8 mouse cellular contexts compared by ENCODE assay signal in the genomic region with DNA sequence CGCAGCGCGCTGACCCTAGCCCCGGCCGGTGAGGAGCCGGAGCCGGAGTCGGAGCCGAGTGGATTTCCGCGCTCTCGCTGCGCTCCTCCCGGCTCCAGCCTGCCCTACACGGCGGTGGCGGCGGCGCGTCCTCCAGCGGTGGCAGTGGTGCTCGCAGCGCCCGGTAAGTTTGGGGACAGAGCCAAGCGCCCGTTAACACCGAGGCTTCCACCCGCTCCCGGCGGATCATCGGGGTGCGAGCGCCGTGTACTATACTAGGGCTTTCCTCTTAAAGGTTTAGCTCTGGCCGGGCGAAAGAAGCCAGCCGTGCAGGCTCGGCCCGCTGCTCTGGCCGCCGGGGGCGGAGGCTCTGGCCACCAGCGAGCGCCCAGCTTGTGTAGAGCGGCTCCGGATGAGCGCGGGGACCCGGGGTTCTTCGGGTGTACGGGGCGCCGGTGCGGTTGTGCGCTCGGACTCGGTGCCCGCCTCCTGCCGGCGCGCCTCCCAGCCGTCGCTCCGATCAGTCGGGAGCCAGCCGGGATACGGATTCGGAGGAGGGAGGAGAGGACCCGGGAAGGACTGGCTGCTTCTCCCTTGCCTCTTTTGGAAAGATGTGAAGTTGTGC. TPM values are rescaled to one million over a fixed set of nuclear protein-coding genes. Genes with fewer than 3 reads are reported as not detected.
DNase-seq lines count a peak whose midpoint lies in the region; ATAC-seq and TF ChIP-seq lines count a peak whose summit lies in the region.

No protein-coding gene starts in this region.

- DNase-seq in layer of hippocampus, adult 18-20 months (ENCODE audit: low spot score in 2 of 2), result peak; percentile 57 to 66
- no peak for DNase-seq in layer of hippocampus, adult 9-10 months (ENCODE audit: low spot score)
- DNase-seq in adrenal gland, postnatal 36 days, result peak; percentile 83 to 86
- no peak for DNase-seq in forebrain, postnatal 0 days
- DNase-seq in intestine, embryonic 14.5 days (ENCODE audit: low spot score), result no peak
- peak; percentile 79 for DNase-seq in lung, postnatal 14 days
- DNase-seq in urinary bladder, postnatal 10 days (ENCODE audit: low spot score), result no peak

- no peaks in the 10 kb centered on the region for H3K36me3 ChIP-seq in forebrain, postnatal 0 days (ENCODE audit: insufficient read depth)
- no peaks in the 10 kb centered on the region for H3K36me3 ChIP-seq in intestine, embryonic 14.5 days (ENCODE audit: control insufficient read depth, insufficient read depth, low read length)
- H3K36me3 ChIP-seq in small intestine, adult 2 months (ENCODE audit: control insufficient read depth, insufficient read depth, low read length), result no peaks in the 10 kb centered on the region

- no peak for TF ChIP-seq POLR2A in small intestine, adult 2 months (IDR thresholded peaks at IDR 0.05; ENCODE audit: low read depth, low read length)

- H3K4me2 ChIP-seq in forebrain, postnatal 0 days (ENCODE audit: low read depth), result peak overlapping the region; percentile 88
- H3K4me2 ChIP-seq in intestine, embryonic 14.5 days (ENCODE audit: low read length), result peak overlapping the region; percentile 94

- peak overlapping the region; percentile 86 for H3K9ac ChIP-seq in forebrain, postnatal 0 days
- H3K9ac ChIP-seq in intestine, embryonic 14.5 days (ENCODE audit: low read length), result peak overlapping the region; percentile 96

- peak; percentile 36; the same call in 1 of the 2 replicates for ATAC-seq in forebrain, postnatal 0 days
- ATAC-seq in intestine, embryonic 14.5 days (replicated peaks; ENCODE audit: low FRiP score, low TSS enrichment, low read depth), result 0 out of 2 replicates have a peak, but pooled peaks have one; percentile 10

- TF ChIP-seq CTCF in forebrain, postnatal 0 days (IDR thresholded peaks at IDR 0.05; ENCODE audit: low read depth), result peak; percentile 57
- peak; percentile 43; the same call in 1 of the 2 replicates for TF ChIP-seq CTCF in small intestine, adult 2 months (IDR thresholded peaks at IDR 0.05; ENCODE audit: extremely low read depth, insufficient read length, insufficient replicate concordance, low read depth, low read length)

- H3K4me1 ChIP-seq in forebrain, postnatal 0 days (ENCODE audit: insufficient read depth), result peaks cover 23% of the 10 kb centered on the region
- H3K4me1 ChIP-seq in intestine, embryonic 14.5 days (replicated peaks; ENCODE audit: control insufficient read depth, insufficient read depth, low read length), result peaks cover 57% of the 10 kb centered on the region
- peaks cover 38% of the 10 kb centered on the region for H3K4me1 ChIP-seq in small intestine, adult 2 months (ENCODE audit: control insufficient read depth, insufficient read depth, insufficient read length, low read length)

- WGBS in forebrain, postnatal 0 days, result 1% methylated on average over 69 of the region's 69 CpGs
- under 1% methylated on average over 69 of the region's 69 CpGs for WGBS in intestine, embryonic 14.5 days
- WGBS in small intestine, adult 2 months, result under 1% methylated on average over 69 of the region's 69 CpGs

- H3K4me3 ChIP-seq in forebrain, postnatal 0 days (ENCODE audit: low read depth, low read length), result peak overlapping the region; percentile 78
- H3K4me3 ChIP-seq in intestine, embryonic 14.5 days (ENCODE audit: low read depth, low read length), result peak overlapping the region; percentile 94
- peak overlapping the region; percentile 97 for H3K4me3 ChIP-seq in small intestine, adult 2 months (ENCODE audit: low read depth, low read length)

- H3K9me3 ChIP-seq in forebrain, postnatal 0 days (ENCODE audit: low read length), result no peaks in the 10 kb centered on the region
- H3K9me3 ChIP-seq in intestine, embryonic 14.5 days (ENCODE audit: control insufficient read depth, low read length), result no peaks in the 10 kb centered on the region

- H3K27me3 ChIP-seq in forebrain, postnatal 0 days (ENCODE audit: insufficient read depth, low read length), result no peaks in the 10 kb centered on the region
- no peaks in the 10 kb centered on the region for H3K27me3 ChIP-seq in intestine, embryonic 14.5 days (replicated peaks; ENCODE audit: control insufficient read depth, insufficient read depth, low read length)
- no peaks in the 10 kb centered on the region for H3K27me3 ChIP-seq in small intestine, adult 2 months (ENCODE audit: control insufficient read depth, insufficient read depth, low read length)

- H3K27ac ChIP-seq in forebrain, postnatal 0 days (ENCODE audit: low read depth, low read length), result peak overlapping the region; percentile 97
- H3K27ac ChIP-seq in intestine, embryonic 14.5 days (ENCODE audit: low read depth), result peak overlapping the region; percentile 100
- H3K27ac ChIP-seq in small intestine, adult 2 months (ENCODE audit: insufficient read depth, low read depth, low read length), result peak overlapping the region; percentile 98

RNA-seq across cellular contexts. Expression of gene Zmiz1, which starts 0.5 kb away (rescaled TPM):
- total RNA-seq in layer of hippocampus, adult 18-20 months (2021), result 10 to 100 TPM; 86.3 to 88.2 TPM
- 100 to 1,000 TPM in 1 of 2 experiments, 10 to 100 TPM in 1; 98.2 to 143 TPM for total RNA-seq in adrenal gland, postnatal 36 days (2021)
- total RNA-seq in forebrain, postnatal 0 days (2014; rRNA removed), result 48.5 and 75.6 TPM in 2 replicates
- polyA plus RNA-seq in forebrain, postnatal 0 days (2015; fragmentation: Nextera tagmentation; extraction: Ambion mirVana), result 27.7 and 38.0 TPM in 2 replicates
- 37.4 and 39.0 TPM in 2 replicates for polyA plus RNA-seq in intestine, embryonic 14.5 days (2014; fragmentation: Nextera tagmentation; extraction: Ambion mirVana)
- polyA plus RNA-seq in small intestine, adult 2 months (2012; rRNA removed), result 35.0 and 91.5 TPM in 2 replicates

Comparison
In these comparisons a context has a peak if more than half of its experiments do, and no peak if none do; other contexts are left out.
1. DNase-seq: peak in layer of hippocampus, adult 18-20 months (2 of 2), adrenal gland, postnatal 36 days (2 of 2) and lung, postnatal 14 days (single experiment); none in layer of hippocampus, adult 9-10 months (single experiment), forebrain, postnatal 0 days (single experiment), intestine, embryonic 14.5 days (single experiment) and urinary bladder, postnatal 10 days (single experiment).
2. Peak in every context shown above with its lines, with median percentiles within 50 percentile points of each other: H3K27ac ChIP-seq and H3K4me3 ChIP-seq.